Mouse (Mus musculus) monocyte, adult 5-6 weeks (primary cell): ENCODE data around the gene Lmbr1l. TPM values are rescaled to one million over a fixed set of nuclear protein-coding genes. Genes with fewer than 3 reads are reported as not detected.
A peak's percentile ranks its signal among the peaks of the same experiment; 100 is the strongest.
"Not testable (repeated sequence)": the region's sequence is repeated elsewhere in the genome, so short reads cannot be mapped to it uniquely, and the experiment has no call there.

Experiments used
- ATAC-seq: fragments of 153-309, 156-312 bp; replicated peaks from 2 replicates; pipeline ENCODE4 v1.8.0; 2017; ENCODE audit warnings: mild to moderate bottlenecking; ENCODE audit not compliant: low TSS enrichment, insufficient number of reproducible peaks, severe bottlenecking, poor library complexity, low FRiP score
- total RNA-seq: library from RNA; stranded (forward); fragments of 200-1000, 200-491, 200-594 nt; gene quantifications from 3 replicates; pipeline ENCODE4 v1.2.3, GENCODE M21; 2017

The Lmbr1l gene
- total RNA-seq = 54.7 to 97.4 TPM (median 92.2 TPM) in 3 replicates

GRCm38 (mm10) chr15:98917538-98918498 is at the start of gene Lmbr1l:
Lmbr1l (minus strand) TSS chr15:98918231.
- peak; percentile 99 for ATAC-seq

- no peak for ATAC-seq
Measured at GRCm38 (mm10) chr15:98959531-98959930, 41.5 kb upstream of the Lmbr1l start.

GRCm38 (mm10) chr15:98958901-98959420 is 40.9 kb upstream of the Lmbr1l start:
- no peak for ATAC-seq

GRCm38 (mm10) chr15:98957475-98957874 is 39.4 kb upstream of the Lmbr1l start:
- ATAC-seq = no peak

- no peak for ATAC-seq
Measured at GRCm38 (mm10) chr15:98956000-98956399, 38.0 kb upstream of the Lmbr1l start.

- ATAC-seq = no peak
Measured at GRCm38 (mm10) chr15:98955324-98955723, 37.3 kb upstream of the Lmbr1l start.

- no peak for ATAC-seq
Measured at GRCm38 (mm10) chr15:98954425-98955253, 36.6 kb upstream of the Lmbr1l start.

- ATAC-seq = peak; percentile 91
Measured at GRCm38 (mm10) chr15:98953401-98954356, 35.6 kb upstream of the Lmbr1l start, which contains the start of the genes Gm49450 and Tuba1a. Gm49450 (minus strand) TSS chr15:98953551. Tuba1a (minus strand) TSS chr15:98953703.

GRCm38 (mm10) chr15:98952751-98953400 is 34.8 kb upstream of the Lmbr1l start:
- ATAC-seq = peak; percentile 44

GRCm38 (mm10) chr15:98952063-98952455 is 34.0 kb upstream of the Lmbr1l start:
- no peak for ATAC-seq

- not testable (repeated sequence) for ATAC-seq
Measured at GRCm38 (mm10) chr15:98951122-98952062, 33.4 kb upstream of the Lmbr1l start.

GRCm38 (mm10) chr15:98949607-98949892 is 31.5 kb upstream of the Lmbr1l start:
- ATAC-seq = no peak

GRCm38 (mm10) chr15:98948857-98949606 is 31.0 kb upstream of the Lmbr1l start:
- no peak for ATAC-seq

GRCm38 (mm10) chr15:98948382-98948781 is 30.4 kb upstream of the Lmbr1l start:
- no peak for ATAC-seq

- no peak for ATAC-seq
Measured at GRCm38 (mm10) chr15:98947884-98948283, 29.9 kb upstream of the Lmbr1l start.

- ATAC-seq = no peak
Measured at GRCm38 (mm10) chr15:98943133-98943532, 25.1 kb upstream of the Lmbr1l start.
